Mouse (Mus musculus): ENCODE results near the gene Nebl.

Nebl gene

GRCm38 (mm10) chr2:17523791-17524190 is 207.5 kb downstream of the Nebl start:
- DNase-seq (ENCODE audit: low spot score in 2 of 2) = no peak

- no peak for DNase-seq (ENCODE audit: low spot score in 2 of 2)
Observed at GRCm38 (mm10) chr2:17515686-17516085, 215.6 kb downstream of the Nebl start.

DNA sequence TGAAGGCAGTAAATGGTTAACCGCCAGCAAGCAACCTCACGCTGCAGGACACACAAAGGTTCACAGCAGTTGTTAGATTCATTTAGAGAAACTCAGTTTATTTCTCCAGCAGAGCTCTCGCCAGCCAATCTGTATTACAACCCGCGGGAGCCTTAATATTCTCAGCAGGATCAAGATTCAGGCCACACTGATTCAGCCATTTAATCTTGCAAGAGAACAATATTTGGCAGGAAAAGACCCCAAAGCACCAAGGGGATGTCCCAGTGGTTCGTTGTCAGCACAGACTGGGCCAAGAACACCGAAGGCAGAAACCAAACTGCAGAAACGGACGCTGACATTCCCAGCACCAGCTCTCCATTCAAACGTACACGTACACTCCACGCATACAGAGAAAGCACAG is 216.5 kb downstream of the Nebl start:
- no peak for DNase-seq (ENCODE audit: low spot score in 2 of 2)

DNA sequence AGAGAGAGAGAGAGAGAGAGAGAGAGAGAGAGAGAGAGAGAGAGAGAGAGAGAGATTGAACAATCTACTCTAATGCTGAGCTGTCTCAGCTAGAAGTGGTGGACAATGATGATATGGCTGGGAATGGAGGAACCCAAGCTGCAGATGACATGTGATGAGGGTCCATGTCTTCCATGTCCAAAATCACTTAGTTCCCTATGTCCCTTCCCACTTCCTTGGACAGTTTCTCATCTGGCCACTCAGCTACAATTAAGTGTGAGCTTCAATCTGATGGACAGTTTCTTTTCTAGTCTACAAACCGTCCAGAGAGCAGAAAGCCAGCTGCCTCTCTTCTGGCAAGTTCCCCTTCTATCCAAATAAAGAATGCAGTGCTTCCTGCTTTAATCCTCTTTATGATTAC is 221.3 kb downstream of the Nebl start:
- no peak for DNase-seq (ENCODE audit: low spot score in 2 of 2)

DNA sequence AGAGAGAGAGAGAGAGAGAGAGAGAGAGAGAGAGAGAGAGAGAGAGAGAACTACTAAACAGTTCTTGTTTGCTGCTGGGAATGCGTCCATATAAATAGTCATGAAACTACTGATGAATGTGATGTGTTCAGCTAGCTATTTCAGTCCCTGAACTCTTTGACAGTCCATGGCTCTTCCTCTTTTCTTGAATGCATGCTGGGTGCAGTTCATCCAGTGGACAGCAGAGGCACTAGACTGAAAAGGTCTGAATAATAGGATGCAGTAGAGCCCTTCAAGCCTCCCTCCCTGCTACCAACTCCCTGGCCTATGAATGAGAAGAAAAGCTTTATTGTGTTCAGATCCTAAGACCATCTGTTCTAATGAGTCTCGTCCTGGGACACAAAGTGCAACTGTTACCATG is 223.9 kb downstream of the Nebl start:
- DNase-seq (ENCODE audit: low spot score in 2 of 2) = no peak

DNA sequence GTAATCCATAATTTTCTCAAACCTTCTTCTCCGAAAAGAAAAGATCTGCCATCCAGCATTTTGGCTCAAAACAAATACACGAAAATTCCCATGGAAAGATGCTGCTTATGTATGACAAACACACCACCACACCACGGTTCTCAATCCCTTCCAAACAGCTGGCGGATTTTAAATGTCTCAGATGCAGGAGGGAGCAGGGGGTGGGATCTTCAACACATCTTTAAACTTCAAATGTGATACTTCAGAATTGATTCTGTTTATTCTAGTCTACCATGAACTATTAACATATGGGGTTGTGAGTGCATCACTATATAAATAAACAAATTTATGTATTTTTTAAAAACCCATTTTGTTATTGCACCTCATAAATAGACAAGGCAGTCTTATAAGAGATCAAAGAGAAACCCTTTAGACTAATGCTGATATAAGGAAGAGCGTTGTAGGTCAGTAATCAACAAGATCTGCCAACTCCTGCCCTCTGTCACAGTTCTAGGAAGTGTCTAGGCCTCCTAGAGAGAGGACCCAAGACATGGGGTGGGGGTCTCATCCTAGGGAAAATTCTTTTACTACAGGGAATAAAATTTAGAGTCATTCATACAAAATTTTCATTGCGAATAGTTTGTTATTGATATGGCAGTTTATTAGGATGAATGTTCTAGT is 227.0 kb downstream of the Nebl start:
- DNase-seq (ENCODE audit: low spot score in 2 of 2) = no peak

- DNase-seq (ENCODE audit: low spot score in 2 of 2) = no peak
Observed at GRCm38 (mm10) chr2:17501075-17501474, 230.2 kb downstream of the Nebl start.

DNA sequence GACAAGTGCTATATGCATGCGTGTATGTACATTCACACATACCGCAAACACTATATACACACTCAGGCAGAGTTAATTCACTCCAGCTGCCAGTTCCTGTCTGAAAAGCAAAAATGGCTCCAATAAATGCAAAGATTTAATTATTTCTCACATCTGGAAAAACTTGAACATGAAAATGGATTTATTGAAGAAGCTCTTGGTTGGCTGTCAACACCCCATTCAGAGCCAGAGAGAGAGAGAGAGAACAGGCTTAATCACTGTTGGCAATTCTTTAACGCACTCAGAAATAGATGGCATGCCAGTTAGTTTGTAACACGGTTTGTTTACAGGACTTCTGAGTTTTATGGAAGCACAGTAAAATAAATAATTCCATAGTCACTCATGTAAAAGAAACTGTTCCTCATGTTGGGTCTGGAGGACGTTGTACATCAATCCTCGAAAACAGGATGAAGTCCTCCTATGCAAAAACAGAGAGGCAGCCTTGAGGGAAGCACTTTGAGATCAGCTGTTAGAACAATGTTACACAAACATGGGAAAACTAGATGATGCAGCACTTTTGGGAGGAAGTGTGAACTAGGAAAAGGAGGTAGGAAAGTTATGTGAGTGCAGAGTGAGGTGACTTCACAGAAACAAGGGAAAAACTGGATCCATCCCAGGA is 265.6 kb downstream of the Nebl start:
- no peak for DNase-seq (ENCODE audit: low spot score in 2 of 2)

DNA sequence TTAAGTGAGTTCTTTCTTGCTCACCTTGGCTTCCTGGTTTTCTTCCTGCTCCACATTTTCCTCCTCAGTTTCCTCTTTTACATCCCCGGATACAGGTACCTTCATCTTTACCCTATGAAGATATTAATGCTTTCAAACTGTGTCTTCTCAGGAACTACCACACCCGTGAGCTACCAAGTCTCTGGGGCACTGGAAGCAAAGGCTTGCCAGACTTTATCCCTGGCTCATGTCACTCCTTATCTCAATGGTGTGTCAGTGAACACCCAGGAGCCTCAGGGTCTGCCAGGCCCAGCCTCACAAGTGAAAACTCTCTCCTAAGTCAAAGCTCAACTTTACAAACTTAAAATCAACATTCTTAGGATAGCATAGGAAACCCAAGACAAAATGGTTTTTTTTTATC is 270.8 kb downstream of the Nebl start:
- DNase-seq (ENCODE audit: low spot score in 2 of 2) = no peak

DNA sequence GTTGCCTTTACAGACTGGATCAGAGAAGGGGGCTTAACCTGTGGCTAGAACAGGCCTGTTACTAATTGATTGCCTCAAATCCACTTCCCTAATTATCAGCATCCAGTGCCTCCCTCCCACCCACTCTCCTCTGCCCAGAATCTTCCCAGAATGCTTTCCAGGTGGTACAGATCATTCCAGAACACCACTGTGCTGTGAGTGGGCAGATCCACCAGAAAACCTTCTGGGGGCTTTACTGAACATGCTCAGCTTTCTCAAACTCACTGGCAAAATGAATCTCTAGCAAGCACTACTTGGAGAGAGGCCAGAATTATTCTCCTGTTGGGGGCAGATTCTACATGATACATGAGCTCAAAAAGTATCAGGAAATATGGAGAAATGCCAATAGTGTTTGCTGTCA is 277.6 kb downstream of the Nebl start:
- no peak for DNase-seq (ENCODE audit: low spot score in 2 of 2)

DNA sequence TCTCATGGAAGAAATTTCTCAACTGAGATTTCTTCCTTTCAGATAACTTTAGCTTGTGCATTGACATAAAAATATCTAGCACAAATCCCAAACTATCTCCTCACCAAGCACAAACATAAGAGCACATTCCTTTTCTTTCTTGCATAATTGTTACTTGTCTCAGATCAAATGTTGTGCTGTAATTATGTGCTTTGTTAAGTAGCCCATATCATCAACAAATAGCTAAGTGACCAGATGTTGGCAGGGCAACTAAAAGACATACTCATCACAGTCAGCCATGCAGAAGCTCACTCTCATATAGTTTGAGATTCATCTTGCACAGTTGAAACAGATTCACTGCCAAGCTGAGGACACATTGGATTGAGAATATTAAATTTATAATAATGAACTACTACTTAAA is 282.9 kb downstream of the Nebl start:
- DNase-seq (ENCODE audit: low spot score in 2 of 2) = no peak

DNA sequence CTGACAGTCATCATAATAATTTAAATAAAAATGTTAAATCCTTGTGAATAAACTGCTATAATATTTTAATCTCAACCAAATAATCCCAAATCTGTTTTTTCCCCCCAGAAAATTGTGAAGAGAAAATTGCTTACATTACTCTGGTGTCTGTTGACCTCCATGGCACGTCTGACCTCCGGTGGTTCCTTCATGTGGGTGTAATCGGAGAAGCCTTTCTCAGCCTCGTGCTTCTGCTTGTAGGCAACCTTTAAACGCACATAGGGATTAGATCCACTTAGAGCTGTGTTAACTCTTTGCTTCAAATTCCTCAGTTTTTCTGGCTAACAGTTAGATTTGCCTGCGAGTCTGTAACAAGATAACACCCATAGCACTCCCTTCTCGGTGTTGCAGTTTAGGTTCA is 287.7 kb downstream of the Nebl start:
- DNase-seq (ENCODE audit: low spot score in 2 of 2) = no peak

DNA sequence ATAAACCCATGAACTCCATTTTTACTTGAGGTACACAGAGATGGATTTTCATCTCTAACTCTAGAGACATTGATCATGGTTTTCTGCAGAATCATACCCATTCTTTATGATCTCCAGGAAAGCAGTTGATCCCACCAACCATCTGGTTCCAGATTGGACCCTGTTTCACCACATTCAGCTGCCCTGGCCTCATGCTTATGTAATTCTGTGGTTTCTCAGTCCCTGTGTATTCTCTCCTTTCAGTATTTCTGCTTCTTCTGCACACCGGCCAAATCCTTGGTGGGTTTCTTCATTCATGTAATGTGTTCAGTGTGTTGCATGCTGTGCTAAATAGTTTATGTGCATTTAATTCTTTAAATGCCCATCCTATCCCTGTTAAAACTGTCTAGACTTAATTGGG is 292.9 kb downstream of the Nebl start:
- no peak for DNase-seq (ENCODE audit: low spot score in 2 of 2)

- no peak for DNase-seq (ENCODE audit: low spot score in 2 of 2)
Observed at GRCm38 (mm10) chr2:17436739-17437440, 294.4 kb downstream of the Nebl start.

DNA sequence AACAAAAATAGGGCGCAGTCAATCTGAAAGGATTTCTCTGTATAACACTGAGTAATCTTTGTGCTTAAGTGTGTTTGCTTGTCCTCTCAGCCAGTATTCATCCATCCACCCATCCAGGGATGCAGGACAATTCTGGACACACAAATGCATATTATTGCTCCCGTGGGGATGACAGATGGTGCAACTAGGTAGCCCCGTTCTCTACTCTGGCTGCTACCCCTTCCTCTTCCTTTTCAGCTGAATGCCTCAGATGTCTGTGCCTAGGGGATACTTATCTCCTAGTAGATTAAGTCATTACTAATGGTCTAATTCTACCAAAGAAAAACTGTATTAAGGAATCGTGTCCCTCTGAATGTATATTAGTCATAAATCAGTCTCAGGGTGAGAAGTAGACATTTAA is 296.0 kb downstream of the Nebl start:
- DNase-seq (ENCODE audit: low spot score in 2 of 2) = no peak

GRCm38 (mm10) chr2:17429028-17429427 is 302.2 kb downstream of the Nebl start:
- no peak for DNase-seq (ENCODE audit: low spot score in 2 of 2)

DNA sequence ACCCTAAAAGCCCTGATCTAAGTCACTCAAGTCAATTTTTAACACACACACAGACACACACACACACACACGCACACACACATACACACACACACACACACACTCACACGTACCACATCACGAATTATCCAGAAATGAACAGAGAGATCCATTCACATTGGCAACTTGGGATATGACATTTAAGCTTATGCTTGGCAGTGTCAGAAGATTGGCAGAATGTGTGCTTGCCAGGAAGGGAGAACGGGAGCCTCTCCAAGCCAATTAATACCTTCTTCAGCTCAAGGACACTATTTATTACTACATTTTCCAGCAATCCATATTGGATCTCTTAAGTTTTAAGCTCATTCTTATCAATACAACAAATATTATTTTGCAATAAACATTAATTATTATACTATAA is 303.1 kb downstream of the Nebl start:
- no peak for DNase-seq (ENCODE audit: low spot score in 2 of 2)

- no peak for DNase-seq (ENCODE audit: low spot score in 2 of 2)
Observed at GRCm38 (mm10) chr2:17422967-17423366, 308.3 kb downstream of the Nebl start.

DNA sequence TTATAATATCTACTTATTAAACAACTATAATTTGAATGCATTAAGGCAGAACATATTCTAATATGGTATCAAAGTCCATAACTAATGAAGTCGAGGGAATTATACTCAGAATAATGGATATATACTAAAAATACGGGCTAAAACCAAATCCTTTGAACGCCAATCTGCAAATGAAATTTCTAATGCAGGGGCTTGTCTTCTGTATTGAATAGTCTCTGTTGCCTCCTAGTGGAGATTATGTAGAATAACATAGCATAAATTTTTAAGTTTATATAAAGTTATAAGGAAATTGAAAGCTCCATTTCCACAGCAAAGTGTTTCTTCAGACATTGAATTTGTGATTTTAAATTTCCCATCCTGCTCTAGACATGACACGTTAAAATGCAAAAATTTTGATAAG is 315.9 kb downstream of the Nebl start:
- DNase-seq (ENCODE audit: low spot score in 2 of 2) = no peak

GRCm38 (mm10) chr2:17414324-17414723 is 316.9 kb downstream of the Nebl start:
- no peak for DNase-seq (ENCODE audit: low spot score in 2 of 2)

GRCm38 (mm10) chr2:17413496-17414268 is 317.6 kb downstream of the Nebl start:
- DNase-seq (ENCODE audit: low spot score in 2 of 2) = no peak

DNA sequence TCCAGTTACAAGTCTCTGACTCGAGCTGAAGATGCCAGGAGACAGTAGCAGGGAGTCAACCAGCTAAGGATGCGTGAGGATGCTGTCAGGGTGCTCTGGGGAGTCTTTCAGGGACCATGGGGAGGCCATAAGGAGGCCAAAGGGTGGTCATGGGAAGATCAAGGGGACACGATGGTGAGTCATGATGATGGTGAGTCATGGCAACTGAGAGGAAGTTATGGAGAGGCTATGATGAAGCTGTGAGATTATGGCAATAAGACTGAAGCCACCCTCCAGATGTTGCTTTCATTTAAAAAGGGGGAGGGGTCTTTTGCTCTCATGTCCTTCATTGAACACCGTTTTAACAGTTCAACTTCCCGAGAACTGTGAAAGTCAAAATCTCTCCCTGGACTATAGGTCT is 322.0 kb downstream of the Nebl start:
- DNase-seq (ENCODE audit: low spot score in 2 of 2) = no peak

All from urinary bladder, postnatal 36 days (tissue).